Mouse (Mus musculus) v-Abl transformed pro-B cells (cell line): ENCODE data around the gene Fam192a.

ENCODE experiments used
- in situ Hi-C, 2 experiments: fragments of 400-800 bp; cut with MboI; formaldehyde crosslinking; loops; one replicate each; pipeline ENCODE4 v1.15.1; 2025; ENCODE audit not compliant: unreplicated experiment in 2 of 2

Gene Fam192a

GRCm38 (mm10) chr8:94601607-94602385, at the start of gene Fam192a, which contains the start of gene Rspry1:
Fam192a (minus strand) TSS chr8:94601997.
Rspry1 (plus strand) TSS chr8:94601937.
- in situ Hi-C loops = loop anchor here in 1 of 2 experiments (10.0 kb wide), 1 partner anchor 107 kb away; no protein-coding TSS in a partner anchor

- in situ Hi-C loops = no loop called here
Measured at GRCm38 (mm10) chr8:94649496-94649895, 47.7 kb upstream of the Fam192a start.

- in situ Hi-C loops = no loop called here
Measured at GRCm38 (mm10) chr8:94646165-94646564, 44.4 kb upstream of the Fam192a start.

GRCm38 (mm10) chr8:94645202-94645601, 43.4 kb upstream of the Fam192a start:
- in situ Hi-C loops = no loop called here

GRCm38 (mm10) chr8:94641938-94642337, 40.1 kb upstream of the Fam192a start:
- in situ Hi-C loops = no loop called here

GRCm38 (mm10) chr8:94641183-94641582, 39.4 kb upstream of the Fam192a start:
- in situ Hi-C loops = no loop called here

- in situ Hi-C loops = no loop called here
Measured at GRCm38 (mm10) chr8:94634211-94634610, 32.4 kb upstream of the Fam192a start.

GRCm38 (mm10) chr8:94633564-94634194, 31.9 kb upstream of the Fam192a start:
- in situ Hi-C loops = no loop called here

GRCm38 (mm10) chr8:94624885-94625284, 23.1 kb upstream of the Fam192a start:
- in situ Hi-C loops = no loop called here

- in situ Hi-C loops = loop anchor here (5.0 to 10.0 kb wide), 3 partner anchors 80 to 275 kb away; no protein-coding TSS in a partner anchor
Measured at GRCm38 (mm10) chr8:94607064-94607463, 5.3 kb upstream of the Fam192a start.

- in situ Hi-C loops = loop anchor here in 1 of 2 experiments (10.0 kb wide), 1 partner anchor 109 kb away; no protein-coding TSS in a partner anchor
Measured at GRCm38 (mm10) chr8:94604030-94604429, 2.2 kb upstream of the Fam192a start.

GRCm38 (mm10) chr8:94602471-94603131, 804 bp upstream of the Fam192a start:
- in situ Hi-C loops = loop anchor here in 1 of 2 experiments (10.0 kb wide), 1 partner anchor 108 kb away; no protein-coding TSS in a partner anchor

- in situ Hi-C loops = loop anchor here in 1 of 2 experiments (10.0 kb wide), 1 partner anchor 106 kb away; no protein-coding TSS in a partner anchor
Measured at GRCm38 (mm10) chr8:94601034-94601606, 677 bp downstream of the Fam192a start.

- in situ Hi-C loops = loop anchor here in 1 of 2 experiments (10.0 kb wide), 1 partner anchor 106 kb away; no protein-coding TSS in a partner anchor
Measured at GRCm38 (mm10) chr8:94600478-94600877, 1.3 kb downstream of the Fam192a start.

- in situ Hi-C loops = loop anchor here in 1 of 2 experiments (5.0 to 10.0 kb wide), 2 partner anchors 108 to 311 kb away; no protein-coding TSS in a partner anchor
Measured at GRCm38 (mm10) chr8:94594211-94594610, 7.6 kb downstream of the Fam192a start.

GRCm38 (mm10) chr8:94591691-94592090, 10.1 kb downstream of the Fam192a start:
- in situ Hi-C loops = loop anchor here in 1 of 2 experiments (5.0 to 10.0 kb wide), 2 partner anchors 111 to 313 kb away; no protein-coding TSS in a partner anchor

GRCm38 (mm10) chr8:94584238-94584817, 17.5 kb downstream of the Fam192a start:
- in situ Hi-C loops = loop anchor here (5.0 kb wide), 1 partner anchor 57 kb away; no protein-coding TSS in a partner anchor

- in situ Hi-C loops = loop anchor here (5.0 kb wide), 1 partner anchor 55 kb away; no protein-coding TSS in a partner anchor
Measured at GRCm38 (mm10) chr8:94582569-94582968, 19.2 kb downstream of the Fam192a start.

- in situ Hi-C loops = loop anchor here (5.0 kb wide), 1 partner anchor 55 kb away; no protein-coding TSS in a partner anchor
Measured at GRCm38 (mm10) chr8:94581820-94582483, 19.8 kb downstream of the Fam192a start.
